Mouse (Mus musculus) regulatory T cell (primary cell): ENCODE measurements around the gene Gm9639.

Experiments
- in situ Hi-C: fragments of 300-600 bp; cut with MboI, MseI; formaldehyde crosslinking; loops from one replicate; pipeline ENCODE4 v1.15.1; 2025; ENCODE audit warnings: high pct_unique_total_duplicates

The Gm9639 gene

DNA sequence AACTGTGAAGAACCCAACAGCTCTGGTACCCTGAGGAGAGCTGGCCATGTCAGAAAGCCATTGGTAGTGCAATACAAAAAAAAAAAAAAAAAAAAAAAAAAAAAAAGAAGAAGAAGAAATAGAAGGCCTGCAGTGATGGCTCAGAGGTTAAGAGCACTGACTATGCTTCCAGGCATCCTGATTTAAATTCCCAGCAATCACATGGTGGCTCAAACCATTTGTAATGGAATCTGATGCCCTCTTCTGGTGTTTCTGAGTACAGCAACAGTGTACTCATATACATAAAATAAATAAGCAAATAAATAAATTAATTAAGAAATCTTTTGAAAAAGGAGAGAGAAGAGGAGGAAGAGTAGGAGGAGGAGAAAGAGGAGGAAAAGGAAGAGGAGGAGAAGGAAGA, 41.4 kb downstream of the Gm9639 start:
- in situ Hi-C loops, result loop anchor here (10.0 kb wide), 1 partner anchor 1949 kb away; no protein-coding TSS in a partner anchor

DNA sequence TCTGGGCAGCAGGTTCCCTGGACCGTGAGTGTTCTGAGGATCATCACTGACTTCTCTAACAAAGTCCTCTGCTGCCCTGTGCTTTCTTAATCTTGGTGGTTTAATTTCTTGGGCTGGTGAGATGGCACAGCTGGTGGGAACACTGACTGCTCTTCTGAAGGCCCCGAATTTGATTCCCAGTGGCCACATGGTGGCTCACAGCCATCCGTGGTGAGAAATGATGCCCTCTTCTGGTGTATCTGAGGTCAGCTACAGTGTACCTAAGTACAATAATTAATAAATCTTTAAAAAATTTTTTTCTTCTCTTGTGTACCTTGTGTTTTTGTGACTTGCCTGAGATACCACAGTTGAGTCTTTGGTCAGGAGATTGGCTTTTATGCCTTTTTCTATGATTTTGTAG, 42.6 kb downstream of the Gm9639 start:
- in situ Hi-C loops, result loop anchor here (10.0 kb wide), 1 partner anchor 1948 kb away; no protein-coding TSS in a partner anchor

DNA sequence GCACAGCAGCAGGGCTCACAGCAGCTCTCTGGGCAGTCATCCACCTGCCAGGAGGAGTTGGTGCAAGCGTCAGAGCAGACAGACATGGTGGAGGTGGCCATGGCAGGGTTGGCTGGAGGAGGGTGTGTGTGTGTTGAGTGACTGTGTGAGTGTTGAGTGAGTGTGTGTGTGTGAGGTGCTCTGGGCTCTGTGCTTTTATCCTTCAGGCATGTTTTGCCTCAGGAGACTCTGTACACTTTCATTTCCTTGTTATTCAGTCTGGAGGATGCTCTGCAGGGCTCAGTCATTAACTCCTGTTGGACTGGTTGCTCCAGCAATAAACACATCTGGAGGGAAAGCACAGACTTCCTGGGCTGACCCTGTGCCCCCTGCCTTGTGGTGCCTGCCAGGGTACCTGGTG, 43.6 kb downstream of the Gm9639 start, which contains the start of gene Gm9736:
Gm9736 (minus strand) TSS at position 101 of the 400 bp plus-strand sequence.
- in situ Hi-C loops, result loop anchor here (10.0 kb wide), 1 partner anchor 1946 kb away; no protein-coding TSS in a partner anchor

DNA sequence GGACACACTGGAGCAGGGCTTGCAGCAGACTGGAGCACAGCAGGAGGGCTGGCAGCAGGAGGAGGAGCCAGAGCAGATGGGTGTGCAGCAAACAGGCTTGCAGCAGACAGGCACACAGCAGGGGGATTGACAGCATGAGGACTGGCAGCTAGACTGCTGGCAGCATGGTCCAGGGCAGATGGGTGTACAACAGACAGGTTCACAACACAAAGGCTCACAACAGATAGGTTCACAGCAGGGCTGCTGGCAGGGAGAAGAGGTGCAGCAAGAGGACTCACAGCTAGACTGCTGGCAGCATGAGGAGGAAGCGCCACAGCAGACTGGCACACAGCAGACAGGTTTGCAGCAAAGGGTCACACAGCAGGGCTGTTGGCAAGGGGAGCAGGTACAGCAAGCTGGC, 44.2 kb downstream of the Gm9639 start:
- in situ Hi-C loops, result loop anchor here (10.0 kb wide), 1 partner anchor 1946 kb away; no protein-coding TSS in a partner anchor
